Comparison of ENCODE assay signal across 23 mouse cellular contexts in genomic region chr8:94739829-94740228, GRCm38 (mm10). TPM values are rescaled to one million over a fixed set of nuclear protein-coding genes. Genes with fewer than 3 reads are reported as not detected.
DNase-seq lines count a peak whose midpoint lies in the region; ATAC-seq and TF ChIP-seq lines count a peak whose summit lies in the region.
"Had no signal": no experiment of that assay in that cellular context is flagged by ENCODE, and none has a peak within 500 bp of the region (broad histone marks: within the 10 kb centered on the region; RNA-seq: fewer than 3 reads in every experiment).

No protein-coding gene starts in this region.

- no peak for TF ChIP-seq CTCF in spleen, adult 2 months (IDR thresholded peaks at IDR 0.05; ENCODE audit: extremely low read depth, insufficient read depth, insufficient read length, insufficient replicate concordance)
- TF ChIP-seq CTCF in CH12.LX (conservative IDR thresholded peaks at IDR 0.05 in 1 of 2, IDR thresholded peaks at IDR 0.05 in 1 of 2; ENCODE audit: low read depth in 2 of 2, low read length in 2 of 2), result no peak

- 0 out of 2 replicates have a peak overlapping the region, but pooled peaks have one; percentile 35 for H3K9ac ChIP-seq in hindbrain, embryonic 12.5 days
- H3K9ac ChIP-seq in hindbrain, embryonic 13.5 days, result no peak overlapping the region
- H3K9ac ChIP-seq in CH12.LX (ENCODE audit: insufficient read depth, low read depth), result peak overlapping the region; percentile 22; the same call in 1 of the 2 replicates
- H3K9ac ChIP-seq: embryonic facial prominence, embryonic 13.5 days; forebrain, embryonic 12.5 days; forebrain, postnatal 0 days had no signal

- in situ Hi-C loops in CH12.LX (cut with MboI; ENCODE audit: low pct_ligation_motif_present, low pct_unique_long_range_greater_than_20kb, low sequenced_read_pairs), result loop anchor here (5.0 kb wide), 2 partner anchors 33 to 42 kb away; no protein-coding TSS in a partner anchor

- no peaks in the 10 kb centered on the region for H3K27me3 ChIP-seq in hindbrain, embryonic 12.5 days
- H3K27me3 ChIP-seq in hindbrain, embryonic 13.5 days, result no peaks in the 10 kb centered on the region
- H3K27me3 ChIP-seq in spleen, adult 2 months (ENCODE audit: control insufficient read depth, insufficient read depth, low read length), result no peaks in the 10 kb centered on the region
- H3K27me3 ChIP-seq in CH12.LX (replicated peaks), result no peaks in the 10 kb centered on the region
- H3K27me3 ChIP-seq: embryonic facial prominence, embryonic 13.5 days; forebrain, embryonic 12.5 days had no signal

- H3K9me3 ChIP-seq in hindbrain, embryonic 12.5 days (replicated peaks), result no peaks in the 10 kb centered on the region
- no peaks in the 10 kb centered on the region for H3K9me3 ChIP-seq in hindbrain, embryonic 13.5 days
- H3K9me3 ChIP-seq in CH12.LX (replicated peaks; ENCODE audit: low read length), result peaks cover 3% of the 10 kb centered on the region
- H3K9me3 ChIP-seq: embryonic facial prominence, embryonic 13.5 days; forebrain, embryonic 12.5 days; hindbrain, embryonic 10.5 days had no signal

- DNase-seq in spleen, adult 2 months (ENCODE audit: low read depth in 1 of 2, low spot score in 2 of 2), result peak; percentile 21 to 33
- no peak for DNase-seq in spleen, adult 12 weeks (ENCODE audit: low spot score)
- peak; percentile 85 for DNase-seq in CH12.LX (ENCODE audit: extremely low read depth)
- DNase-seq in lung, adult 18-20 months, result no peak
- DNase-seq in Muller cell, postnatal 12 days (ENCODE audit: inconsistent ontology term), result no peak
- DNase-seq: cerebellum, adult 18-20 months; cerebellum, adult 9-11 months; cerebellum, postnatal 36 days; forebrain, postnatal 0 days; gastrocnemius, postnatal 14 days; heart, adult 2 months had no signal

- ATAC-seq in hindbrain, embryonic 12.5 days (ENCODE audit: low FRiP score), result no peak
- no peak for ATAC-seq in hindbrain, embryonic 13.5 days (ENCODE audit: low FRiP score)
- 0 out of 2 replicates have a peak, but pooled peaks have one; percentile 39 for ATAC-seq in neutrophil, adult 5-6 weeks (ENCODE audit: extremely low read depth, insufficient number of reproducible peaks, low FRiP score, poor library complexity, severe bottlenecking)
- ATAC-seq: forebrain, postnatal 0 days; hindbrain, embryonic 16.5 days; inflammation-experienced regulatory T-cells, adult 6 months had no signal

- dilution Hi-C loops in CH12.LX (cut with MboI; ENCODE audit: extremely low pct_ligation_motif_present, extremely low pct_unique_long_range_greater_than_20kb, low sequenced_read_pairs), result no loop called here

- no peak overlapping the region for H3K4me2 ChIP-seq in hindbrain, embryonic 12.5 days (replicated peaks)
- no peak overlapping the region for H3K4me2 ChIP-seq in hindbrain, embryonic 13.5 days
- 0 out of 2 replicates have a peak overlapping the region, but pooled peaks have one; percentile 21 for H3K4me2 ChIP-seq in CH12.LX (ENCODE audit: insufficient read depth, low read depth, poor library complexity, severe bottlenecking)
- H3K4me2 ChIP-seq: embryonic facial prominence, embryonic 13.5 days; forebrain, embryonic 12.5 days; heart, embryonic 11.5 days had no signal

- TF ChIP-seq RAD21 in CH12.LX (IDR thresholded peaks at IDR 0.05; ENCODE audit: low read depth, low read length), result no peak

- peak; percentile 94 for TF ChIP-seq EP300 in CH12.LX (IDR thresholded peaks at IDR 0.05; ENCODE audit: low read length)

- H3K4me3 ChIP-seq in hindbrain, embryonic 12.5 days, result no peak overlapping the region
- H3K4me3 ChIP-seq in hindbrain, embryonic 13.5 days, result no peak overlapping the region
- H3K4me3 ChIP-seq in spleen, adult 2 months (ENCODE audit: extremely low read depth, insufficient read depth, insufficient read length), result no peak overlapping the region
- H3K4me3 ChIP-seq in CH12.LX (replicated peaks in 1 of 3; ENCODE audit: low read depth in 2 of 3, low read length in 2 of 3, poor library complexity in 1 of 3), result peak overlapping the region in 2 of 3 experiments; percentile 3 to 30
- H3K4me3 ChIP-seq: embryonic facial prominence, embryonic 13.5 days; forebrain, embryonic 12.5 days; heart, adult 2 months; hindbrain, embryonic 10.5 days had no signal

- H3K36me3 ChIP-seq in hindbrain, embryonic 12.5 days, result no peaks in the 10 kb centered on the region
- H3K36me3 ChIP-seq in hindbrain, embryonic 13.5 days, result no peaks in the 10 kb centered on the region
- H3K36me3 ChIP-seq in spleen, adult 2 months (ENCODE audit: control insufficient read depth, insufficient read depth, low read length), result no peaks in the 10 kb centered on the region
- H3K36me3 ChIP-seq in CH12.LX (replicated peaks in 1 of 2; ENCODE audit: control insufficient read depth in 1 of 2, insufficient read depth in 1 of 2, low read length in 1 of 2), result no peaks in the 10 kb centered on the region
- H3K36me3 ChIP-seq: embryonic facial prominence, embryonic 13.5 days; forebrain, embryonic 12.5 days; hindbrain, embryonic 10.5 days had no signal

- H3K4me1 ChIP-seq in hindbrain, embryonic 12.5 days, result no peaks in the 10 kb centered on the region
- H3K4me1 ChIP-seq in hindbrain, embryonic 13.5 days (replicated peaks), result no peaks in the 10 kb centered on the region
- H3K4me1 ChIP-seq in spleen, adult 2 months (ENCODE audit: control insufficient read depth, insufficient read depth, insufficient read length), result peaks cover 3% of the 10 kb centered on the region
- peaks cover 24 to 77% of the 10 kb centered on the region in 2 experiments for H3K4me1 ChIP-seq in CH12.LX (ENCODE audit: control insufficient read depth in 1 of 2, insufficient read depth in 2 of 2)
- H3K4me1 ChIP-seq: embryonic facial prominence, embryonic 13.5 days; forebrain, embryonic 12.5 days; hindbrain, embryonic 10.5 days had no signal

- TF ChIP-seq POLR2A in spleen, adult 2 months (IDR thresholded peaks at IDR 0.05; ENCODE audit: low read depth, low read length), result no peak
- TF ChIP-seq POLR2A in CH12.LX (IDR thresholded peaks at IDR 0.05; ENCODE audit: low read depth, low read length), result peak; percentile 41; the same call in 1 of the 2 replicates

- no peak overlapping the region for H3K27ac ChIP-seq in hindbrain, embryonic 12.5 days
- H3K27ac ChIP-seq in hindbrain, embryonic 13.5 days, result no peak overlapping the region
- no peak overlapping the region for H3K27ac ChIP-seq in spleen, adult 2 months (ENCODE audit: insufficient read depth, low read length)
- peak overlapping the region; percentile 93 for H3K27ac ChIP-seq in CH12.LX (ENCODE audit: insufficient read depth, low read depth)
- H3K27ac ChIP-seq: embryonic facial prominence, embryonic 13.5 days; forebrain, embryonic 12.5 days; heart, adult 2 months; hindbrain, embryonic 10.5 days had no signal

- 81% methylated on average over 6 of the region's 6 CpGs for whole genome bisulfite sequencing in hindbrain, embryonic 12.5 days
- 86% methylated on average over 6 of the region's 6 CpGs for WGBS in hindbrain, embryonic 13.5 days
- 47% methylated on average over 6 of the region's 6 CpGs for WGBS in spleen, adult 2 months

- no peaks in the 10 kb centered on the region for H3K79me2 ChIP-seq in CH12.LX (replicated peaks; ENCODE audit: control insufficient read depth, extremely low read depth, insufficient read depth, poor library complexity, severe bottlenecking)

TF ChIP-seq in CH12.LX, 34 proteins besides CTCF, POLR2A, EP300 and RAD21 (continues in another document):
- no peak for TF ChIP-seq ZMIZ1 (IDR thresholded peaks at IDR 0.05; ENCODE audit: low read depth, low read length)
- TF ChIP-seq MYC (IDR thresholded peaks at IDR 0.05; ENCODE audit: low read depth, low read length), result no peak
- no peak for TF ChIP-seq KAT2A (IDR thresholded peaks at IDR 0.05; ENCODE audit: insufficient replicate concordance, low read length)
- TF ChIP-seq ZC3H11A (IDR thresholded peaks at IDR 0.05; ENCODE audit: low read depth, low read length), result no peak
- 0 out of 2 replicates have a peak, but pooled peaks have one; percentile 16 for TF ChIP-seq RCOR1 (conservative IDR thresholded peaks at IDR 0.05; ENCODE audit: low read depth, low read length)
- TF ChIP-seq CHD1 (IDR thresholded peaks at IDR 0.05; ENCODE audit: low read depth, low read length), result no peak
- peak; percentile 71 for TF ChIP-seq ZNF384 (IDR thresholded peaks at IDR 0.05; ENCODE audit: low read depth, low read length)
- TF ChIP-seq MAX (IDR thresholded peaks at IDR 0.05; ENCODE audit: low read length), result peak; percentile 18; the same call in 1 of the 2 replicates
- TF ChIP-seq JUND (conservative IDR thresholded peaks at IDR 0.05; ENCODE audit: low read depth, low read length), result peak; percentile 48; the same call in 1 of the 2 replicates
- peak; percentile 96 for TF ChIP-seq ETS1 (conservative IDR thresholded peaks at IDR 0.05; ENCODE audit: low read depth, low read length)
- TF ChIP-seq E2F4 (IDR thresholded peaks at IDR 0.05; ENCODE audit: insufficient replicate concordance, low read depth, low read length), result no peak
- no peak for TF ChIP-seq PAX5 (IDR thresholded peaks at IDR 0.05; ENCODE audit: low read length)
- no peak; the same call in 1 of the 2 replicates for TF ChIP-seq MXI1 (IDR thresholded peaks at IDR 0.05; ENCODE audit: low read depth, low read length)

RNA-seq across cellular contexts. Expression of gene Ccl22, which starts 5.6 kb away (rescaled TPM):
- polyA plus RNA-seq in hindbrain, embryonic 12.5 days (2016; fragmentation: Nextera tagmentation; extraction: Ambion mirVana), result not detected in 2 replicates
- polyA plus RNA-seq in hindbrain, embryonic 13.5 days (2015; fragmentation: Nextera tagmentation; extraction: Ambion mirVana), result not detected in 2 replicates
- 5.8 and 7.9 TPM in 2 replicates for polyA plus RNA-seq in spleen, adult 2 months (2012; rRNA removed)
- 1,648 and 3,114 TPM in 2 replicates for total RNA-seq in CH12.LX (2012; rRNA removed)
- 1,111 and 1,396 TPM in 2 replicates for total RNA-seq in CH12.LX (2014; rRNA removed)
- 4,019 and 4,546 TPM in 2 replicates for polyA plus RNA-seq in CH12.LX (2012; ENCODE audit: insufficient read length, low read depth)
- not detected in 2 replicates for total RNA-seq in neutrophil, adult 5-6 weeks (2017)
- total RNA-seq: forebrain, postnatal 0 days; gastrocnemius, adult 18-20 months; gastrocnemius, postnatal 14 days; heart, adult 2 months; heart, postnatal 25 days had no signal
- polyA plus RNA-seq: C2C12; embryonic facial prominence, embryonic 13.5 days; forebrain, embryonic 12.5 days; heart, embryonic 11.5 days; hindbrain, embryonic 10.5 days; hindbrain, embryonic 16.5 days; inflammation-experienced regulatory T-cells, adult 6 months had no signal

RNA-seq across cellular contexts. Expression of gene Cx3cl1, which starts 32.0 kb away (rescaled TPM):
- 10.6 and 14.2 TPM in 2 replicates for polyA plus RNA-seq in hindbrain, embryonic 12.5 days (2016; fragmentation: Nextera tagmentation; extraction: Ambion mirVana)
- polyA plus RNA-seq in hindbrain, embryonic 13.5 days (2015; fragmentation: Nextera tagmentation; extraction: Ambion mirVana), result 15.0 and 15.8 TPM in 2 replicates
- polyA plus RNA-seq in spleen, adult 2 months (2012; rRNA removed), result 3.0 and 3.1 TPM in 2 replicates
- total RNA-seq in CH12.LX (2012; rRNA removed), result 2.5 and 3.7 TPM in 2 replicates
- total RNA-seq in CH12.LX (2014; rRNA removed), result 0.19 TPM in 1 of 2 replicates, not detected in the other
- 4.2 and 4.6 TPM in 2 replicates for polyA plus RNA-seq in CH12.LX (2012; ENCODE audit: insufficient read length, low read depth)
- total RNA-seq in neutrophil, adult 5-6 weeks (2017), result not detected in 2 replicates

RNA-seq across cellular contexts. Expression of gene Pllp, which starts 43.8 kb away (rescaled TPM):
- polyA plus RNA-seq in hindbrain, embryonic 12.5 days (2016; fragmentation: Nextera tagmentation; extraction: Ambion mirVana), result 0.25 and 0.41 TPM in 2 replicates
- 0.35 and 0.93 TPM in 2 replicates for polyA plus RNA-seq in hindbrain, embryonic 13.5 days (2015; fragmentation: Nextera tagmentation; extraction: Ambion mirVana)
- polyA plus RNA-seq in spleen, adult 2 months (2012; rRNA removed), result 0.21 and 0.31 TPM in 2 replicates
- total RNA-seq in CH12.LX (2012; rRNA removed) (25.9 and 29.5 TPM in 2 replicates), CH12.LX (2014; rRNA removed) (5.1 and 5.3 TPM in 2 replicates)
- polyA plus RNA-seq in CH12.LX (2012; ENCODE audit: insufficient read length, low read depth), result 3.7 and 6.1 TPM in 2 replicates
- 0.25 and 0.81 TPM in 2 replicates for total RNA-seq in neutrophil, adult 5-6 weeks (2017)
- polyA plus RNA-seq: heart, embryonic 11.5 days had no signal

Comparison
In these comparisons a context has a peak if more than half of its experiments do, and no peak if none do; other contexts are left out.
1. DNase-seq: peak in spleen, adult 2 months (2 of 2) and CH12.LX (single experiment); none in spleen, adult 12 weeks (single experiment), lung, adult 18-20 months (0 of 2) and Muller cell, postnatal 12 days (single experiment).
2. H3K4me3 ChIP-seq: peak in CH12.LX (2 of 3); none in hindbrain, embryonic 12.5 days (single experiment), hindbrain, embryonic 13.5 days (single experiment) and spleen, adult 2 months (single experiment).
3. RNA of gene Ccl22, which starts 5.6 kb away (polyA plus RNA-seq): 4,019 to 4,546 TPM in CH12.LX; 5.8 to 7.9 TPM in spleen, adult 2 months, not detected in hindbrain, embryonic 12.5 days and not detected in hindbrain, embryonic 13.5 days; every median in the first group is over 100 times any median in the second.